Comparison of ENCODE assay signal across 10 mouse cellular contexts in the genomic region with DNA sequence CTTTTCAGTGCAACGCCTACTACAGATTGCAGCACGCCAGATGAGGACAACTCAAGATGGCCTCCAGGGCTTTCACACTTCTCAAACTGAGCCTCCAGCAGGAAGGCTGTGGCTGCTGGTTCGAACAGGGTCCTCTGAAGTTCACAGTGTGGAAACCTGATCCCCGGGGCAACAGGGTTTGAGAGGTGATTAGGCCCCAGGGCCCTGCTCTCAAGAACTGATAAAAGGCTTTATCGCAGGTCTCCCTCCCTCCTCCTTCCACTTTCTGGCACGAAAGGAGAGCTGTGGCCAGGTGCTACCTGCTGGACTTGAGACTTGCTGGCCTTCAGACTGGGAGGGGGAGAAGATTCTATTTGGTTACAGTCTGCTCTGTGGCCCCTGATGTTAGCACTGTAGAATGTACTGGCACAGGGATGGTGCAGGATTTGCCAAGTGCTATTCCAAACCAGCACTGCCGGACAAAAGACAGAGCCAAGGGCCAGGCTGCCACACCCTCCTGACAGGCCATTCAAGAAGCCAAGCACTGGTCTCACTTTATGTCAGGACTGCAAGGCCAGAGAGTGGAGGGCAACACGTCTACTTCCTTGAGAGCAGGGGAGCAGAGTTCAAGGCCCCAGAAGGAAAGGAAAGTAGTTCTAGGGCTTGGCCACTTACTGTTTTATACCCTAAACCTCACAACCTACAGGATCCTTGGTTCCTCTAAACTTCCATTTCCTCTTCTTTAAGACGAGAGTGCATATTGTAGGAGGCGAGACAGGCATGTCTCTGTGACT. TPM values are rescaled to one million over a fixed set of nuclear protein-coding genes. Genes with fewer than 3 reads are reported as not detected.
DNase-seq lines count a peak whose midpoint lies in the region; ATAC-seq and TF ChIP-seq lines count a peak whose summit lies in the region.
"Had no signal": no experiment of that assay in that cellular context is flagged by ENCODE, and none has a peak within 500 bp of the region (broad histone marks: within the 10 kb centered on the region; RNA-seq: fewer than 3 reads in every experiment).

No protein-coding gene starts in this region.

- no peak for ATAC-seq in kidney, embryonic 14.5 days (ENCODE audit: low FRiP score, low TSS enrichment)
- ATAC-seq in stomach, embryonic 15.5 days (ENCODE audit: insufficient read depth, low FRiP score, low read depth), result peak; percentile 71
- ATAC-seq: midbrain, embryonic 15.5 days had no signal

- H3K27me3 ChIP-seq in kidney, adult 2 months (replicated peaks; ENCODE audit: control insufficient read depth, insufficient read depth, low read length), result no peaks in the 10 kb centered on the region
- no peaks in the 10 kb centered on the region for H3K27me3 ChIP-seq in kidney, embryonic 14.5 days (ENCODE audit: control insufficient read depth, insufficient read depth, low read length)
- no peaks in the 10 kb centered on the region for H3K27me3 ChIP-seq in stomach, embryonic 15.5 days (replicated peaks)
- H3K27me3 ChIP-seq: midbrain, embryonic 15.5 days had no signal

- no peak overlapping the region for H3K4me3 ChIP-seq in kidney, adult 2 months (ENCODE audit: insufficient read depth, low read depth, low read length)
- H3K4me3 ChIP-seq in kidney, embryonic 14.5 days (ENCODE audit: low read length), result no peak overlapping the region
- no peak overlapping the region for H3K4me3 ChIP-seq in stomach, embryonic 15.5 days (replicated peaks)
- H3K4me3 ChIP-seq: hindbrain, embryonic 12.5 days; limb, embryonic 10.5 days; midbrain, embryonic 15.5 days had no signal

- TF ChIP-seq POLR2A in kidney, adult 2 months (IDR thresholded peaks at IDR 0.05; ENCODE audit: low read depth, low read length), result no peak

- TF ChIP-seq CTCF in kidney, adult 2 months (conservative IDR thresholded peaks at IDR 0.05; ENCODE audit: insufficient read depth, insufficient read length, low read depth, low read length), result no peak

- H3K27ac ChIP-seq in kidney, adult 2 months (ENCODE audit: insufficient read depth, low read depth, low read length), result no peak overlapping the region
- H3K27ac ChIP-seq in kidney, embryonic 14.5 days (ENCODE audit: low read depth, low read length), result no peak overlapping the region
- H3K27ac ChIP-seq in stomach, embryonic 15.5 days, result peak overlapping the region; percentile 65
- H3K27ac ChIP-seq: hindbrain, embryonic 12.5 days; limb, embryonic 10.5 days; midbrain, embryonic 15.5 days had no signal

- H3K4me2 ChIP-seq in kidney, embryonic 14.5 days (replicated peaks; ENCODE audit: low read depth, low read length), result no peak overlapping the region
- H3K4me2 ChIP-seq in stomach, embryonic 15.5 days, result no peak overlapping the region
- H3K4me2 ChIP-seq: hindbrain, embryonic 12.5 days; midbrain, embryonic 15.5 days had no signal

- peak; percentile 74 for DNase-seq in kidney, adult 2 months
- peak; percentile 42 for DNase-seq in c-Kit-positive CD71-positive TER-119-negative erythroid progenitor cells, embryonic 14.5 days (ENCODE audit: low read depth)
- peak; percentile 58 to 68 for DNase-seq in kidney, postnatal 36 days
- DNase-seq in layer of hippocampus, adult 18-20 months (ENCODE audit: low spot score in 2 of 2), result no peak
- DNase-seq in adrenal gland, postnatal 25 days, result no peak

- H3K9me3 ChIP-seq in kidney, embryonic 14.5 days (ENCODE audit: control insufficient read depth, low read length), result no peaks in the 10 kb centered on the region
- no peaks in the 10 kb centered on the region for H3K9me3 ChIP-seq in stomach, embryonic 15.5 days
- H3K9me3 ChIP-seq: hindbrain, embryonic 12.5 days; limb, embryonic 10.5 days; midbrain, embryonic 15.5 days had no signal

- peaks cover 17% of the 10 kb centered on the region; the same call in 1 of the 2 replicates for H3K4me1 ChIP-seq in kidney, adult 2 months (ENCODE audit: control insufficient read depth, insufficient read depth, low read length)
- peaks cover 64% of the 10 kb centered on the region for H3K4me1 ChIP-seq in kidney, embryonic 14.5 days (ENCODE audit: control insufficient read depth, insufficient read depth, low read length)
- peaks cover 48% of the 10 kb centered on the region for H3K4me1 ChIP-seq in stomach, embryonic 15.5 days

- no peak overlapping the region for H3K9ac ChIP-seq in kidney, embryonic 14.5 days (ENCODE audit: low read depth, low read length)
- H3K9ac ChIP-seq in stomach, embryonic 15.5 days, result no peak overlapping the region
- H3K9ac ChIP-seq: hindbrain, embryonic 12.5 days; midbrain, embryonic 15.5 days had no signal

- H3K36me3 ChIP-seq in kidney, adult 2 months (ENCODE audit: control insufficient read depth, insufficient read depth, low read length), result no peaks in the 10 kb centered on the region
- H3K36me3 ChIP-seq in kidney, embryonic 14.5 days (ENCODE audit: control insufficient read depth, insufficient read depth, low read length), result no peaks in the 10 kb centered on the region
- no peaks in the 10 kb centered on the region for H3K36me3 ChIP-seq in stomach, embryonic 15.5 days
- H3K36me3 ChIP-seq: hindbrain, embryonic 12.5 days; limb, embryonic 10.5 days; midbrain, embryonic 15.5 days had no signal

- 65% methylated on average over 10 of the region's 10 CpGs for WGBS in kidney, adult 2 months
- 49% methylated on average over 10 of the region's 10 CpGs for WGBS in kidney, embryonic 14.5 days
- WGBS in stomach, embryonic 15.5 days, result 56% methylated on average over 10 of the region's 10 CpGs

RNA-seq across cellular contexts. Expression of a gene that starts 18.5 kb away (rescaled TPM):
- 5.4 and 6.6 TPM in 2 replicates for polyA plus RNA-seq in kidney, adult 2 months (2012; rRNA removed)
- 10.4 and 15.3 TPM in 2 replicates for polyA plus RNA-seq in kidney, embryonic 14.5 days (2014; fragmentation: Nextera tagmentation; extraction: Ambion mirVana)
- 9.4 and 11.1 TPM in 2 replicates for polyA plus RNA-seq in stomach, embryonic 15.5 days (2015; fragmentation: Nextera tagmentation; extraction: Ambion mirVana)
- 10 to 100 TPM; 27.0 to 30.6 TPM for total RNA-seq in layer of hippocampus, adult 18-20 months (2021)
- total RNA-seq in adrenal gland, postnatal 25 days (2021), result 2.3 and 4.6 TPM in 2 replicates

Comparison
In these comparisons a context has a peak if more than half of its experiments do, and no peak if none do; other contexts are left out.
1. DNase-seq: peak in kidney, adult 2 months (single experiment), c-Kit-positive CD71-positive TER-119-negative erythroid progenitor cells, embryonic 14.5 days (single experiment) and kidney, postnatal 36 days (2 of 2); none in layer of hippocampus, adult 18-20 months (0 of 2) and adrenal gland, postnatal 25 days (single experiment).